Mouse (Mus musculus) erythroblast, embryonic 14.5 days (primary cell): ENCODE data around the gene Ppp1r35. TPM values are rescaled to one million over a fixed set of nuclear protein-coding genes. Genes with fewer than 3 reads are reported as not detected.

Experiments
- H3K27me3 ChIP-seq: 2 replicates; pipeline ENCODE4 v1.6.1; 2012; ENCODE audit warnings: inconsistent platforms; ENCODE audit not compliant: control insufficient read depth
- H3K36me3 ChIP-seq: 2 replicates; pipeline ENCODE4 v1.6.1; 2012; ENCODE audit warnings: mild to moderate bottlenecking, inconsistent platforms; ENCODE audit not compliant: control insufficient read depth
- H3K4me1 ChIP-seq: 2 replicates; pipeline ENCODE4 v1.6.1; 2012; ENCODE audit warnings: inconsistent platforms; ENCODE audit not compliant: control insufficient read depth
- H3K4me3 ChIP-seq: replicated peaks from 2 replicates; pipeline ENCODE3; 2012; ENCODE audit warnings: moderate library complexity, mild to moderate bottlenecking, inconsistent platforms
- H3K9me3 ChIP-seq: 2 replicates; pipeline ENCODE4 v1.6.1; 2012; ENCODE audit warnings: low read length, inconsistent platforms, mixed read lengths; ENCODE audit not compliant: control insufficient read depth
- GATA1 ChIP-seq: IDR thresholded peaks from 2 replicates; pipeline ENCODE4 v1.6.1; 2012; ENCODE audit warnings: low read length, inconsistent platforms, mixed read lengths
- TAL1 ChIP-seq: IDR thresholded peaks from 3 replicates; pipeline ENCODE4 v1.6.1; 2012; ENCODE audit warnings: low read length, inconsistent platforms, mixed read lengths
- polyA plus RNA-seq: library from polyadenylated mRNA; stranded (reverse); fragments of >175 nt; gene quantifications from 2 replicates; pipeline ENCODE4 v1.2.3, GENCODE M21; 2012

Ppp1r35 gene
- polyA plus RNA-seq, 1 experiment, result 16.1 TPM

- H3K4me3 ChIP-seq, result no peak overlapping the region
- TF ChIP-seq GATA1, result no peak
- TF ChIP-seq TAL1, result no peak
- H3K27me3 ChIP-seq, result no peaks in the 10 kb centered on the region
- H3K4me1 ChIP-seq, result no peaks in the 10 kb centered on the region
- no peaks in the 10 kb centered on the region for H3K9me3 ChIP-seq
- H3K36me3 ChIP-seq, result no peaks in the 10 kb centered on the region
Observed at GRCm38 (mm10) chr5:137822126-137822525, 43.5 kb downstream of the Ppp1r35 start.

- TF ChIP-seq TAL1 (no peak), GATA1 (no peak)
- Histone ChIP-seq H3K27me3 (no peaks in the 10 kb centered on the region), H3K36me3 (no peaks in the 10 kb centered on the region), H3K4me1 (no peaks in the 10 kb centered on the region), H3K9me3 (no peaks in the 10 kb centered on the region), H3K4me3 (no peak overlapping the region)
Observed at GRCm38 (mm10) chr5:137822602-137823001, 44.0 kb downstream of the Ppp1r35 start.

GRCm38 (mm10) chr5:137823455-137824045 lies 44.9 kb downstream of the Ppp1r35 start:
- Histone ChIP-seq H3K36me3 (no peaks in the 10 kb centered on the region), H3K4me3 (no peak overlapping the region)

GRCm38 (mm10) chr5:137825030-137825429 lies 46.4 kb downstream of the Ppp1r35 start:
- TF ChIP-seq TAL1 (no peak), GATA1 (no peak)
- H3K27me3 ChIP-seq, result no peaks in the 10 kb centered on the region
- H3K4me3 ChIP-seq, result no peak overlapping the region
- H3K36me3 ChIP-seq, result no peaks in the 10 kb centered on the region
- no peaks in the 10 kb centered on the region for H3K9me3 ChIP-seq
- no peaks in the 10 kb centered on the region for H3K4me1 ChIP-seq

More at GRCm38 (mm10) chr5:137823455-137824045, 44.9 kb downstream of the Ppp1r35 start:
- H3K27me3 ChIP-seq, result no peaks in the 10 kb centered on the region
- no peaks in the 10 kb centered on the region for H3K4me1 ChIP-seq
- no peaks in the 10 kb centered on the region for H3K9me3 ChIP-seq
- no peak for TF ChIP-seq TAL1
- TF ChIP-seq GATA1, result no peak

DNA sequence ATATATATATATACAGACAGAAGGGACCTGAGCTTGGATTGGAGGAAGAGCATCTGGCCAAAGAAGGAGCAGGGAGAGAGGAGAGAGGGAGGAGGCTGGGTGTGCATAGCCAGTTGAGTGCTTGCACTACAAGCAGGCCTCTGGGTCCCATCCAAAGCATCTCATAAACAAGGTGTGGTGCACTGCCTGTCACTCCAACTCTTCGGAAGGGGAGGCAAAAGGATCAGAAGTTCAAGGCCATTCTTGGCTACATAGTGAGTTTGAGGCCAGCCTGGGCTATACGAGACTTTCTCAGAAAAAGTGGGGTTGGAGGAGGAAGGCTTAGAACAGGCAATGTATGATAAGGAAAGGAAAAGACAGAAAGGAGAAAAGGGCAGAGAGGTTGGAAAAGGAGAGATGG lies 47.3 kb downstream of the Ppp1r35 start:
- Histone ChIP-seq H3K36me3 (no peaks in the 10 kb centered on the region), H3K9me3 (no peaks in the 10 kb centered on the region), H3K27me3 (no peaks in the 10 kb centered on the region), H3K4me1 (no peaks in the 10 kb centered on the region), H3K4me3 (no peak overlapping the region)
- TF ChIP-seq TAL1, result no peak
- no peak for TF ChIP-seq GATA1

- Histone ChIP-seq H3K9me3 (no peaks in the 10 kb centered on the region), H3K27me3 (no peaks in the 10 kb centered on the region), H3K4me1 (no peaks in the 10 kb centered on the region), H3K4me3 (no peak overlapping the region), H3K36me3 (no peaks in the 10 kb centered on the region)
- TF ChIP-seq GATA1 (no peak), TAL1 (no peak)
Observed at GRCm38 (mm10) chr5:137826421-137826820, 47.8 kb downstream of the Ppp1r35 start.

DNA sequence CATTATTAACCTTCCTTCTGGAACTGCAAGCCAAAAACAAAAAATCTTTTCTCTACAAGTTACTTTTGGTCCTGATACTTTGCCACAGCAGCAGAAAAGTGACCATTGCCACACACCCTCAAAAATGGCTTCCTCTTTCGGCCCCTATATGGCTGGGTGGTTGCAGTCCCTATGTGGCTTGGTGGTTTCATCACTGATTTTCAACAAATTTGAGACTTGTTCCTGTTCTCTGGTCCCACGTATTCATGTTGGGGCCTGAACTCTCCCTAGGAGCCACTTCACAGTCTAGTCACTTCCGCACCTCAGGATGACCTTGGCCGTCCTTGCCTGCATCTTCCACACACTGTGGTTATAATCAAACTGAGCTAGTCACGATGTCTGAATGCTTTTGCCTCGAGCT lies 50.0 kb downstream of the Ppp1r35 start:
- TF ChIP-seq GATA1 (no peak), TAL1 (no peak)

More for the DNA sequence above, 50.0 kb downstream of the Ppp1r35 start:
- H3K4me1 ChIP-seq, result no peaks in the 10 kb centered on the region
- H3K9me3 ChIP-seq, result no peaks in the 10 kb centered on the region
- H3K36me3 ChIP-seq, result no peaks in the 10 kb centered on the region
- no peaks in the 10 kb centered on the region for H3K27me3 ChIP-seq
- H3K4me3 ChIP-seq, result no peak overlapping the region

Other genes with a start within 250 kb of the Ppp1r35 start
- not detected in 2 replicates for gene Epo, start 245.6 kb upstream of the Ppp1r35 start, polyA plus RNA-seq
- gene Gnb2, start 245.3 kb upstream of the Ppp1r35 start, polyA plus RNA-seq, result 59.2 and 65.3 TPM in 2 replicates
- gene Actl6b, start 225.3 kb upstream of the Ppp1r35 start, polyA plus RNA-seq, result not detected in 2 replicates
- 9.2 and 10.1 TPM in 2 replicates for gene Tfr2, start 209.0 kb upstream of the Ppp1r35 start, polyA plus RNA-seq
- gene Mospd3, start 177.8 kb upstream of the Ppp1r35 start, polyA plus RNA-seq, result 105 and 109 TPM in 2 replicates
- gene Pcolce, start 165.1 kb upstream of the Ppp1r35 start, polyA plus RNA-seq, result 0.10 and 0.22 TPM in 2 replicates
- gene Fbxo24, start 149.8 kb upstream of the Ppp1r35 start, polyA plus RNA-seq, result not detected in 2 replicates
- gene Lrch4, start 149.7 kb upstream of the Ppp1r35 start, polyA plus RNA-seq, result 6.3 and 7.1 TPM in 2 replicates
- gene Gm20605, start 149.7 kb upstream of the Ppp1r35 start, polyA plus RNA-seq, result 3.8 and 3.9 TPM in 2 replicates
- gene Sap25, start 137.5 kb upstream of the Ppp1r35 start, polyA plus RNA-seq, result 5.9 and 11.5 TPM in 2 replicates
- gene Irs3, start 133.1 kb upstream of the Ppp1r35 start, polyA plus RNA-seq, result 0.02 TPM in 1 of 2 replicates, not detected in the other
- 17.1 and 20.4 TPM in 2 replicates for gene Agfg2, start 94.1 kb upstream of the Ppp1r35 start, polyA plus RNA-seq
- gene Nyap1, start 37.2 kb upstream of the Ppp1r35 start, polyA plus RNA-seq, result 0.97 and 1.2 TPM in 2 replicates
- 53.9 and 58.8 TPM in 2 replicates for gene Tsc22d4, start 33.1 kb upstream of the Ppp1r35 start, polyA plus RNA-seq
- 17.1 and 18.2 TPM in 2 replicates for gene Mepce, start 8.8 kb downstream of the Ppp1r35 start, polyA plus RNA-seq
- gene Zcwpw1, start 8.9 kb downstream of the Ppp1r35 start, polyA plus RNA-seq, result 0.04 and 0.05 TPM in 2 replicates
- 0.03 TPM in 1 of 2 replicates, not detected in the other for gene Pilra, start 57.4 kb downstream of the Ppp1r35 start, polyA plus RNA-seq
- 0.05 TPM in 1 of 2 replicates, not detected in the other for gene Pilrb1, start 79.3 kb downstream of the Ppp1r35 start, polyA plus RNA-seq
- gene Pilrb2, start 93.0 kb downstream of the Ppp1r35 start, polyA plus RNA-seq, result not detected in 2 replicates
- gene Cyp3a13, start 142.8 kb downstream of the Ppp1r35 start, polyA plus RNA-seq, result not detected in 2 replicates
- not detected in 2 replicates for gene Gjc3, start 184.2 kb downstream of the Ppp1r35 start, polyA plus RNA-seq
- not detected in 2 replicates for gene Azgp1, start 202.7 kb downstream of the Ppp1r35 start, polyA plus RNA-seq
- gene Smok3a, start 242.4 kb downstream of the Ppp1r35 start, polyA plus RNA-seq, result 0.02 TPM in 1 of 2 replicates, not detected in the other
- gene Smok3b, start 242.6 kb downstream of the Ppp1r35 start, polyA plus RNA-seq, result not detected in 2 replicates